Mouse (Mus musculus): ENCODE measurements around the gene Fth1.
"Not testable (repeated sequence)": the region's sequence is repeated elsewhere in the genome, so short reads cannot be mapped to it uniquely, and the experiment has no call there.

The Fth1 gene

DNA sequence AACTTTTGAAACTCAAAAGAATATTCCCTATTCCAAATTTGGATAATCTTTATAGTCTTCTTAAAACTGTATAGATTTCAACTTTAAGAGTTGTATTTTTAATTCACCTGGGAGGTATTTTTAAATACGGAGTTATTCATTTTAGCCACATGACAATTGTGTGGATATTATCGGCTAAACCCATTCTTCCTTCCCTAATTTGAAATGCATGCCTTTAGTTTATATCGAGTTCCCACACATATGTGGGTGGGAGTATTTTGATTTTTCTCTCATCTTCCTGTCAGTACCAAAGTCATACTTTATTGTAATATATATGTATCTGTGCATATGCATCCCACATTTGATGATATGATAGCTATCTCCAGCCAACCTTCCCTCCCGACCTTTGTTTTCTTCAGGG, at the start of gene Fth1:
Gene Fth1 (plus strand): TSS at position 341 of the 400 bp plus-strand sequence.
- no peak for DNase-seq

GRCm38 (mm10) chr19:9931167-9931607, 49.2 kb upstream of the Fth1 start:
- DNase-seq = not testable (repeated sequence)

GRCm38 (mm10) chr19:9933908-9934307, 46.5 kb upstream of the Fth1 start:
- no peak for DNase-seq

DNA sequence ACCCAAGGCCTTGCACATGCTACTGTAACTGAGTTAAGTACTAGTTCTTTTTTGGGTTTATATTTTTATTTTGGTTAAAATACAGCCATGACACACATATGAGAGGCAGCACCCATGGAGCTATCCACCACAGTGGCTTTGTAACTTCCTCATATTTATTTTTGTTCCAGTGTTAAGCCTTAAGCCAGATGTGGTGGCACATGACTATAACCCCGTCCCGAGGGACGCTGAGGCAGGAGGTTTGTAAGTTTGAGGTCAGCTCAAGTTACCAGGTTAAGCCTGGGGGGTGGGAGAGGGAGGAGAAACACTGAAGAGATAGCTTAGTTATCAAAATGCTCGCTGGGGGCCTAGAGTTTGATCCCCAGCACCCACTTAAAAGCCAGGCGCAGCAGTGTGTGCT, 43.8 kb upstream of the Fth1 start:
- DNase-seq = no peak

GRCm38 (mm10) chr19:9937428-9937827, 43.0 kb upstream of the Fth1 start:
- DNase-seq = no peak

GRCm38 (mm10) chr19:9938156-9938823, 42.1 kb upstream of the Fth1 start:
- peak; percentile 13 to 17 for DNase-seq

DNA sequence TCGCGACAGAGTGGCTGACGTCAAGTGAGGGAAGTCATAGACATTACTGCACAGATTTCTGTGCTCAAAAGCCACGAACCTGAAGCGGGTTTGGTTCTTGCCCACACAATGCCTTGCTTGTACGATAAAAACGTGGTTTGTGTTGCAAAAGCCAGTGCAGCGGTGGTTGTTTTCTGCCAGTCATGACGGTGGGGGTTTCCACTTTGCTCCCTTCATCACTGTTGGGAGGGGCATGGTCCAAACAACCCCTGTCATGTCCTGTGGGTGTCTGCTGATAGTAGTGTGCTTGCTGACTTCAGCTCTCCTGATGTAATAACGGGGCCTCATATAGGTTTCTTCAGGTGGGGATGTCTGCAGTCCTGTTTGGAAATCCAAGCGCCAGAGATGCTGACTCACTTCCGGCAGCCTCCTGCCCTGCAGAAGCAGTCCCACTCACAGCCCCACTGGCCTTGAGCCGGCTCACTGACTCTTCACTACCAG, 41.5 kb upstream of the Fth1 start:
- peak; percentile 42 to 54 for DNase-seq

- DNase-seq = no peak
These were observed 40.6 kb upstream of the Fth1 start for GRCm38 (mm10) chr19:9939841-9940240.

- no peak for DNase-seq
These were observed 39.5 kb upstream of the Fth1 start for GRCm38 (mm10) chr19:9940903-9941302.

GRCm38 (mm10) chr19:9941809-9942208, 38.6 kb upstream of the Fth1 start:
- DNase-seq = no peak

- DNase-seq = no peak
These were observed 37.6 kb upstream of the Fth1 start for GRCm38 (mm10) chr19:9942539-9943533.

DNA sequence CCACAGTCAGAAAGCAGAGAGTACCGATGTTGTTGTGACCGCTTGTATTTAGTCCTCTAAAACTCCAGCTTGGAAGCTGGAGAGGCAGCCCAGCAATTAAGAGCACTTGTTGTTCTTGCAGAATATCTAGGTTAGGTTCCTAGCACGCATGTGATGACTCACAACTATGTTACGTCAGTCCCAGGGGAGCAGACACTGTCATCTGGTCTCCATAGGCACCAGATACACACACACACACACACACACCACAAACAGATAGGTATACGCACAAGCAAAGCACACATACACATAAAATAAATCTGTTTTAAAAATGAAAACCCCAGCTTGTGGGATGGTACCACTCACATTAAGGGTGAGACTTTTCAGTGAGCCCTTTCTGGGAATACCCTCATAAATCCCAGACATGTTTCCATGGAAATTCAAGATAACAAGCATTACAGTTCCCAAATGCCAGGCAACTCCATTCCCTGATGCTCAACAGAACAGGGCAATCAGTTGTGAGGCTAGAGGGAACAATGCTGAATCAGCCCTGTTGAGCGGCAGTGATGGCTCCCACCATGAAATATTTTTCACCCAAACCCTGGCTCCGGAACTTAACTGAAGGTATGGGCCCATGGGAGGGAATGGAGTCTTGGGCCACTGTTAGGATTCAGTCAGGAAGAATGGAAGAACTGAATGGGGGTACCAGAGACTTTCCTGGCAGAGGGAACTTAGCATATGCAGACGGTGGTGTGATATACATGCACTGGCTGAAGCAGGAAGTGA, 34.4 kb upstream of the Fth1 start:
- no peak for DNase-seq

GRCm38 (mm10) chr19:9946986-9947385, 33.4 kb upstream of the Fth1 start:
- DNase-seq = no peak

DNA sequence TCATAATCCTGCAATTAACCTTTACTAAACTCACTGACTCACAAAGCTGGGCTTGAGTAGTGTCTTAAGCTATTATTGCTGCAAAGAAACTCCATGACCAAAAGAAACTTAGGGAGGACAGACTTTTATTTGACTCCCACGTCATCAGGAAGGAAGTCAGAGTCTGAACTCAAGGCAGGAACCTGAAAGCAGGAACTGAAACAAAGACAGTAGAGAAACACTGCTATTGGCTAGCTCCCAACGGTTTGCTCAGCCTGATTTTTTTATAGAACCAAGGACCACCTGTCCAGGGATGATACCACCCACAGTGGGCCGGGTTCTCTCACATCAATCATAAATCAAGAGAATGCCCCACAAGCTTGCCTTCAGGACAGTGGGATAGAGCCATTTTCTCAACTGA, 28.0 kb upstream of the Fth1 start:
- DNase-seq = no peak

- no peak for DNase-seq
These were observed 27.5 kb upstream of the Fth1 start for GRCm38 (mm10) chr19:9952912-9953311.

- DNase-seq = no peak
These were observed 26.2 kb upstream of the Fth1 start for GRCm38 (mm10) chr19:9954055-9954810.

GRCm38 (mm10) chr19:9954811-9955202, 25.6 kb upstream of the Fth1 start:
- no peak for DNase-seq

DNA sequence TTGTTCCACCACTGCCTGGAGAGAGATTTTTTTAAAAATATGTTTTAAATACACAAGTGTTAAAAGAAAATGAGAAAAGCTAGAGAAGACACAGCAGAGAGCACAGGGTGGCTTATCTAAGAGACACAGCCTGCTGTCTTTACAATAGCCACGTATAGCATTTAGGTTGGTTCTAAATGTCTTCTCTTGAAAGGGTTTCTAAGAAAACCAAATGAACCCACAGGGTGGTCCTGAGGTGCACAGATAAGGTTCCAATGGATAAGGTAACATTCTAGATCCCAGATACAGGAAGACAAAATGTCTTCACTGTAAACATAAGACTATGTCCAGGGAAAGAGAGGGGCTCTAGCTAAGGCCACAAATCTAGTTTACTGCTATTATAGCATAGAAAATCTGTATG, 25.0 kb upstream of the Fth1 start:
- no peak for DNase-seq

GRCm38 (mm10) chr19:9956624-9957388, 23.6 kb upstream of the Fth1 start:
- DNase-seq = no peak

GRCm38 (mm10) chr19:9957965-9958364, 22.4 kb upstream of the Fth1 start:
- no peak for DNase-seq

DNA sequence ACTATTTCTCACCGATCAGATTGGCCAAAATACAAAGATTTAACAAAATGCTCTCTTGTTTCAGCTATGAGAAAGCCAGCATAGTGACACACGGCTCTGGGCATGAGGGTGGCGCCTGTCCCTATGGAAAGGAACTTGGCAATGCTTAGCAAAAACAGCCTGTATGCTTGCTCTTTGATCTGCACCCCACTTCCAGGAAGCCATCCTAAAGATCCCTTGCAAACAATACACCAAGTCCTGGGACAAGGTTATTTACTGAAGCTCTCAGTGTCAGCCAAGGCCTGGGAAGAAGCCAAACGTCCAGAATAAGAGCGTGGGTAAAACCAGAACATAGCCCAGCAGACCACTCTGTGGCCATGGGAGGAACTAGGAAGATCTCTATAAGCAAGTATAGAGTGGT, 19.6 kb upstream of the Fth1 start:
- no peak for DNase-seq
